Mouse (Mus musculus) megakaryocyte, adult 5-6 weeks (primary cell): ENCODE measurements around the gene Tmbim1. TPM values are rescaled to one million over a fixed set of nuclear protein-coding genes. Genes with fewer than 3 reads are reported as not detected.
A peak's percentile ranks its signal among the peaks of the same experiment; 100 is the strongest.
"Not testable (repeated sequence)": the region's sequence is repeated elsewhere in the genome, so short reads cannot be mapped to it uniquely, and the experiment has no call there.

Experiments
- ATAC-seq: 2 replicates; pipeline ENCODE4 v1.8.0; 2016; ENCODE audit warnings: mild to moderate bottlenecking, inconsistent platforms; ENCODE audit not compliant: poor library complexity, severe bottlenecking
- total RNA-seq, 2 experiments: library from RNA; stranded (forward) in 1 of 2; stranded (reverse) in 1 of 2; fragments of 153-499, 151-499 nt in 1 of 2; fragments of 221-1000, 200-1000 nt in 1 of 2; gene quantifications; 2 replicates each; pipeline versions ENCODE4 v1.2.3 to v1.2.4; 2015 to 2017

Tmbim1 gene
- total RNA-seq, 2 experiments from 2014 or later, result 13.8 to 15.5 TPM

- ATAC-seq, result no peak
Measured at GRCm38 (mm10) chr1:74329899-74330431, 24.5 kb upstream of the Tmbim1 start.

GRCm38 (mm10) chr1:74326916-74327315, 21.5 kb upstream of the Tmbim1 start:
- not testable (repeated sequence) for ATAC-seq

- ATAC-seq, result no peak
Measured at GRCm38 (mm10) chr1:74321396-74321795, 16.0 kb upstream of the Tmbim1 start.

GRCm38 (mm10) chr1:74318711-74319110, 13.3 kb upstream of the Tmbim1 start:
- ATAC-seq, result no peak

GRCm38 (mm10) chr1:74316114-74316827, 10.8 kb upstream of the Tmbim1 start:
- ATAC-seq, result no peak

GRCm38 (mm10) chr1:74314796-74315195, 9.4 kb upstream of the Tmbim1 start:
- no peak for ATAC-seq

GRCm38 (mm10) chr1:74313049-74313692, 7.7 kb upstream of the Tmbim1 start:
- peak; percentile 89 for ATAC-seq

- no peak for ATAC-seq
Measured at GRCm38 (mm10) chr1:74309767-74310166, 4.3 kb upstream of the Tmbim1 start.

GRCm38 (mm10) chr1:74308001-74308964, 2.9 kb upstream of the Tmbim1 start:
- ATAC-seq, result no peak

GRCm38 (mm10) chr1:74307146-74307545, 1.7 kb upstream of the Tmbim1 start:
- ATAC-seq, result no peak

- no peak for ATAC-seq
Measured at GRCm38 (mm10) chr1:74304946-74305345, 476 bp downstream of the Tmbim1 start.

GRCm38 (mm10) chr1:74304339-74304790, 1.1 kb downstream of the Tmbim1 start:
- ATAC-seq, result peak; percentile 22; the same call in 1 of the 2 replicates

GRCm38 (mm10) chr1:74303509-74304338, 1.7 kb downstream of the Tmbim1 start:
- ATAC-seq, result peak; percentile 92

- ATAC-seq, result no peak
Measured at GRCm38 (mm10) chr1:74302835-74303234, 2.6 kb downstream of the Tmbim1 start.

- no peak for ATAC-seq
Measured at GRCm38 (mm10) chr1:74302229-74302628, 3.2 kb downstream of the Tmbim1 start.

- ATAC-seq, result no peak
Measured at GRCm38 (mm10) chr1:74300347-74301110, 4.9 kb downstream of the Tmbim1 start.

- ATAC-seq, result no peak
Measured at GRCm38 (mm10) chr1:74298996-74299395, 6.4 kb downstream of the Tmbim1 start.

GRCm38 (mm10) chr1:74298157-74298750, 7.2 kb downstream of the Tmbim1 start:
- no peak for ATAC-seq

- no peak for ATAC-seq
Measured at GRCm38 (mm10) chr1:74297269-74297668, 8.2 kb downstream of the Tmbim1 start.
